Mouse (Mus musculus): Measurements from ENCODE around the gene Ankef1.

The Ankef1 gene

DNA sequence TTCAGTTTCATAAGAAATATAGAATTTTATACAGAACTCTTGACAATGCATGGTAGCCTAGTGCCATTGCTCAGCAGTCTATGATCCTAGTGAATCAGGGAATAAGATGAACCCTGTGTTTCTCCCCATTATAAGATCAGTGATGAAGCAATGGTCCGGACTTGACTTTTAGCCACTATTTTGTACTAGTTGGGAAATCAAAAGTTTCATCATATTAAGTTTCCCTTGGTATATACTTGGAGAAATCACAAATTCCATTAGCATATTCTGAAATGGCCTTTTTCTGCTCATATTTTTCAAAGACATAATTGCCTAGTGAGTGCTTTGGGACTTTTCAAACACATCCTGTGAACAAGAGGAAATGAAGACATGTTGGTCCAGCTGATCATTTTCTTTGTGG is at the start of gene Ankef1:
Gene Ankef1, plus strand, starts transcription at position 260 of the 400 bp plus-strand sequence.
- no peak for DNase-seq

DNA sequence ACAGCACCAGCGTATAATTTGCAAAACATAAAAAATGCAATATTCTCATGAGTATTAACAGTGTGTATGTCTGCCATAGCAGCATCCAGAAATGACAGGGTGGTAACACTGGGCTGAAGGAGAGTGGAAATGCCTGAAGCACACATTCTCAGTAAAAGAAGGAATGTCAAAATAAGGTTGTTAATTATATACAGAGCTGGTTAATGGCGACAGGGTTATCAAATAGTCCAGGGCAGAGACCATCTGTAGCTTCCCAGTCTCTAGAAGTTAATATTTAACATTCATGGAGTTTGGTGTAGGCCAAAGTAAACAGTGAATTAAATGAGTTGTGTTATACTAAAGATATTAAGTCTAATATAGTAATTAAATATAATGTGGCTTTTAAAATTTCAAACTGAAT is 45.2 kb upstream of the Ankef1 start:
- DNase-seq, result no peak

DNA sequence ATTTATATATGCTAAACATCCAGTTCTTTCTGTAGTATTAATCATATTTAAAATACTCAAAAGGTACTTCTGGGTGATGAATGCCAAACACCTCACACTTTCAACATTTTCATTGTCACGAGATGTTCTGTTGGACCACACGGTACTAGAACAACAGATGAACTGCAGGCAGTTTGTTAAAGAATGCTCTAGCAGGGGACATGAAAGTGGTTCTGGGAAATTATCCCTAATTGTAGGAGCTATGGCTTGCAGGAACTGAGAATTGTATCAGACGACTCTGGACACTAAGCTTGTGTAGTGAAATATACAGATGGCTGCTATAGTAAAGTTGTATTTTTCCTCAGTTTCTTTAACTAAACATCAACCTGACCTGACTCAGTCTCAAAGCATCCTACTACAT is 44.8 kb upstream of the Ankef1 start:
- DNase-seq, result no peak

DNA sequence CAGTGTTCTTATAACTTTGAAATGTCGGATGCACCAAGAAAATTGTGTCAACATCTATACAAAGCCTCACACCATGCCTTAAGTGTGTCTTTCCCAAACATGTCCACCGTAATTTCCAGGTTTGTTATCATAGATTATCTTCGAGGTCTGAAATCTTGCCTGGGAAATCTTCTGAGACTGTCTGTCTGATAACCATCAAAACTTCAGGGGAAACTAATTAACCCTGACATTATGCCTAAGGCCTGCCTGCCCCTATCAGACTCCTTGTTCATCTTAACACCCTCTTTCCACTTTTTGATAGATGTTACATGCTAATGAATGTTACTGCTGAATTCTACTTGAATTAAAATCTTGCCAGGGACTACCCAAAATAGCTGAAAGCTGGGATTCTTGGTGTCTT is 24.1 kb upstream of the Ankef1 start:
- no peak for DNase-seq

DNA sequence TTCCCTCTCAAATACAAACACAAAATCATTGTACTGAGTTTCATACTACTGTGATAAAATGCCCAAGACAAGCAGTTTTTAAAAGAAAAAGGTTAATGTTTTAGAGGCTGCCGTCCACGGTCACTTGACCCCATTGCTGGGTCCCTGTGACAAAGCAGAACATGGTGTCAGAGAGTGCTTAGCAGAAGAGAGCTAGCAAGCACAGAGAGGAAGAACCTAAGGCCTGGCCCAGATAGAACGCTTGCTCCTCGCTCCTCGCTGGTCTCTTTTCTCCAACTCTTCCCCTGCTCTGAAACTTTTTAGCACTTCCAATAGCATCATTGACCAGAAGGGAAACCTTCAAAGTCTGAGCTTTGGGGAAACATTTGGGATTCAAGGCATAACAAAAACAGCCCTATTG is 19.4 kb upstream of the Ankef1 start:
- DNase-seq, result no peak

DNA sequence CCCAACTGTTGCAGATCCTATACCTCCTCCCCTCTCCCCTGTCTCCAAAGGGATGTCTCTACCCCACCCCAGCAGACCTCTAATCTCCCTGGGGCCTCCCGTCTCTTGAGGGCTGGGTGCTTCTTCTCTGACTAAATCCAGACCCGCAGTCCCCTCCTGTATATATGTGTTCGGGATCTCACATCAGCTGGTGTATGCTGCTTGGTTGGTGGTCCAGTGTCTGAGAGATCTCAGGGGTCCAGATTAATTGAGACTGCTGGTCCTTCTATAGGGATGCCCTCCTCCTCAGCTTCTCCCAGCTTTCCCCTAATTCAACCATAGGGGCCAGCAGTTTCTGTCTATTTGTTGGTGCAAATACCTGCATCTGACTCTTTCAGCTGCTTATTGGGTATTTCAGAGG is 18.7 kb upstream of the Ankef1 start:
- DNase-seq, result no peak

DNA sequence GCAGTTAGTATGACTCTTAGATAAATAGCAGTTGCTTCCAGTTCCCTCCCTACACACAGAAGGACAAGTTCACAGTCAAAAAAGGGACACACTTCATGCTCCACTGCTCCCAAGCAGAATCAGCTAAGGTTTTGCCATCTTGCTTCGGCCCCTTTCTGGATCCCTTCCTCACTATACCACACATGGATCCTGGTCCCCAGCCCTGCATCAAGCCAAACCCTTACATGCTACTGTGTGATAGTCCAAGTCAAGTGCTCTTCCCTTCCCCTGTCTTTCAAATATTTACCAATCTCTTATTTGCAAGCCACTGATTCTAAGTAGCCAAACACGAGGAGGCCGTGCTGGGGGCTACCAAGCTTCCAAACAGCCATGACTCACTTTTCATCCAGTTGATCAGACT is 16.8 kb upstream of the Ankef1 start:
- no peak for DNase-seq

DNA sequence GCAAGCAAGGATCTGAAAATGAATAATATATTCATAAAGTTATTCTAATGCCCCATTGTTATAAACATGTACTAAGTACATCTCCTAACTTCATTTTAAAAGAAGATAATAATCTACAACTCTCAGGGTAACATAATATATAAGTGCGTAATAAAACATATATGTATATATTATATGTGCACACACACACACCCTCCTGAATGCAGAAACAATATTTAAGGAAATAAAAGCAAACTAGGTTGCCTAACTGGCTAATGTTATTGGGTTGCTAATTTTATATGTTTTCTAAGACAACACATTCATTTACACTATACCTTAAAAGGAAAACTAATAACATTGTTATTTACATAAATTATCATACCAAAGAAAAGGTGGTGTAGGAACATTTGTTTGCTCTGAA is 16.3 kb upstream of the Ankef1 start:
- DNase-seq, result no peak

DNA sequence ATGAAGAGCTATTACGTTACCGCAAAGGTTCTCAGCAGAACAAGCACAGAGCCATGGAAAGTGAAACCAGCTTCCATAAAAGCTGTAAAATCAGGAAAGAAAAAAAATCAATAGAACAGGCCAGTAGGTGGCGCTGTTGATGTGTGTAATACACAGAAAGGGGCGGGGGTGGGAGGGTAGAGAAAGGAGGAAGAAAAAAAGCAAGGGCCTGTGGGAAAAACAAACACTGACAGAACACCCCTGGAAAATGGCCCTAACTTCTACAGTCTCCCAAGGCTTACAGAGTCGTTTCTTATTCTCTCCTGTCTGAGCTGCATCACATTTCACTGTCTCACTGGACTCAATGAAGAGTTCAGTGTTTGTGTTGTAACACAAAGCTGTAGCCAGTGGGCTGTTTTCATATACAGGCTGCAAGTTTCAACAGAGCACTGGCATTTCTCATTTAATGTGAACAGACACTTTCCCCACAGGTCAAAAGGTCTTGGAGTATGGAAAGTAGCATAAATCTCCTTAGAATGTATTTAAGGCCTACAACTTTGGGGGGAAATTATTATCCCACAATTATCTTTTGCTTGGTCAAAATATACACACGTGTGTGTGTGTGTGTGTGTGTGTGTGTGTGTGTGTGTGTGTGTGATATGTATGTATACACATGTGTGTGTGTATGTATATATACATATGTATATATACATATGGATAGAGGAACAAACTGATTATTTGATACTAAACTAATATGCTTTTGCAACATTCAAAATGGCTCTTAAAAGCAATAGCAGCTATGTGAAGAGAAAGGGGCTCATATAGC is 15.7 kb upstream of the Ankef1 start:
- peak; percentile 82 for DNase-seq

DNA sequence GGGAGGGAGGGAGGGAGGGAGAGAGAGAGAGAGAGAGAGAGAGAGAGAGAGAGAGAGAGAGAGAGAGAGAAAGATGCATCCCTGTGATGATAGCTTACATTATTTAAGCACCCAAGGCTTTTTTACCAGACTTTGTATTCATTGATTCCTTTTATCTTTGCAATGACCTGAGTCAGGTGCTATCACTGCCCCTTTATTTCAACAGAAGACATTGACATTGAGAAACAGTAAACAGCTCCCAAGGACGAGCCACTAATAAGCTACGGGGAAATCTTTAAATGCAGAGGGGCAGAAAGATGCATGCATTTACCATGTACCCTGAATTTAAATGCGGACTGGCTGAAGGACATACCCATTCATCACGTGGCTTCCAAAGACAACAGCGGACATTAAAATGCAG is 14.7 kb upstream of the Ankef1 start:
- DNase-seq, result no peak

DNA sequence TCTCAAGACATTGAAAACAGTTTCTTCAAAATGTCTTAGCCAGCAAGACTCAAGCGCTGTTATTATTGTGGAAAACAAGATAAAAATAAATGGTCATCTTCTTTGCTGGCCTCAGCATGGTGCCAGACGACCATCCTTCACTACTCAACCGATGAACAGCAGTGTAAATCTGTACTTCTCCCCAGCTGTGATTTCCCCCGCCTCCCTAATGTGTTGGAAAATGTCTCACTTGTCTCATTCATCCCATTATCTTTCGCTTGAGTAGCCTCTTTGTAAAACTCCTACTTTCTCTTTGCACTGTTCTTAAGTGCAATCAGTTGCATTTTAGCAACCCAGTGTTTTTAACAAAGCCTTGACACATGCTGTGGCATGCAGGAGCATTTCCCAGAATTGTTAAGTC is 9.4 kb downstream of the Ankef1 start:
- no peak for DNase-seq

DNA sequence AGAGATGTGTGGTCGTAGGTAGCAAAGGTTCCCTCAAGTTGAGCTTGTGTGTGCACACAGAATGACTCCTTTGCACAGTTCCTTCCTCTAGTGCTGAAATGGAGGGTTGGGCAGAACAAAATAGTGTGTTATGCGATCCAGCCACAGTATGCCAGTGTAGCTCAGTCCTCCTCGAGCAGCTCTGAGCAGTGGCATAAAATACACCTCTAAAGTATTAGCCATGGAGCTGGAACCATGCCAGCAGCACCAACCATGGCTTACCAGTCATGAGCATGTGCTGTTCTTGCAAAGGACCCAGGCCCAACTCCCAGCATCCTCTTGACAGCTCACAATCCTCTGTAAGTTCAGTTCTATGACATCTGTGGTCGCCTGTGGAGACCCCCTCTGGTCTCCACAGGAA is 10.0 kb downstream of the Ankef1 start:
- DNase-seq, result no peak

DNA sequence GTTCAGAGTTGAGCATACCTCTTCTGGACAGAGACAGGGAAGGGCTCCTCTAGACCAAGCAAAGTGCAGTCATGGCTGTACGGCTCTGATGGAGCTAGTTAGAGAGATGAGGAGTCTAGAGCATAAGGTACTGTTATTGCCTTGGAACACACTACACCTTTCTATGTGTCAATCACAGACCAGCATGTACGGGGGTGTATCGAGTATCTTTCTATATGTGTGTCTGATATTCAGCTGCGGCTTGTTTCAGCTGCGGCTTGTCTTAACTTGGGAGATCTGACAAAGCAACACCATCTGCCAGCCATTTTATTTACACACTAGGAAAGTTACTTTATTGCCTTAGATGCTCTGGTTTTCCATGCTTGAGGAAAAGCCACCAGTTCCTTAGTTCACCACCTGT is 11.1 kb downstream of the Ankef1 start:
- no peak for DNase-seq

DNA sequence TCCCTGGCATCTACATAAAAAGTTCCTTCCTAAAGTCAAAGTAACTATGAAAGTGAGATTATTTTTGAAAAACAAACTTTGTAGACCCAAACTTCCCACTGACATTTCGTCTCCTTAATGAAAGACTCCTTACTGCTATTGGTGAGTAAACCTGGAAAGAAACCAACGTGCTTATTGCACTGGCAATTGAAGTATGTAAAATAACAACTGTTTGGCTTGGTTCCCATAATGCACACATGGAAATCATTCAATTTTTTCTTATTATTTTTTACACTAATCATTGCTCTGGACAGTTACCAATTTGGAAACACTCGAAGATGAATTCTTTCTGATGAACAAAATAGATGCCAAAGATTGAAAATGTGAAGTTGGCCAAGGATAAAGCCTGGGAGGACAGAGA is 12.1 kb downstream of the Ankef1 start:
- no peak for DNase-seq

DNA sequence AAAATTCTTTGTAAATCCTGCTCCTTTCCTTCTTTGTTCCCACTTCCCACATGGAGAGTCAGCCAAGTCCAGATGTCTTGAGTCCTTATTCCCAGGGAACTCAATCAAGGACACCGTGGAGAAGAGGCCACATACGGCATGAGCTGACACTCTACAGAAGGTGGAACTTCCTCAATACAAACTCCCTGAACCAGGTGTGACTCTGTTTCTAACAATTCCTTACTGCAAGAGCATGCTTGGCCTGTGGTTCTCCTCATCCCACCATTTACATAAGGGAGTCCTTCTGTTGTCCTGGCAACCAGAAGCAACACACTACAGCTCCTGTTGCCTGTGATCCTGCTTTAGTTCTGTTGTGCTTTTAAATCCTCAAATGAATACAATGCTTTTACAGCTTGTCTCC is 13.8 kb downstream of the Ankef1 start:
- DNase-seq, result no peak

DNA sequence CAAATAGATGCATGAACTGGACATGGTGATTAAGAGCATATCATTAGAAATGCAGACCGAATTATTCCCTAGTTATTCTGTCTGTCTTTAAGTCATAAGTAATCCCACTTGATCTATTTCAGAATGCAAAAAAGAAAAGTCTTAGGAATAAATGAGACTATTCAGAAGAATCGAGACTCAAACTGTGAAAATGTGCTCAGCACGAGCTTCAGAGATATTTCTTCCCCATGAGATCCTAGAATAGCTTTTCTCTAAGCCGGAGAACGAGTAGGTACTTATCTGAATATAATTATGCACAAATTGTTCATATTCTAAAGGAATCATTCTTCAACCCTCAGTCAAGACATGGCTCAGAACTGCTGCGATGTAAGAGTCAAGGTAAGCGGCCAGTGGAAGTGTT is 27.2 kb downstream of the Ankef1 start:
- no peak for DNase-seq

DNA sequence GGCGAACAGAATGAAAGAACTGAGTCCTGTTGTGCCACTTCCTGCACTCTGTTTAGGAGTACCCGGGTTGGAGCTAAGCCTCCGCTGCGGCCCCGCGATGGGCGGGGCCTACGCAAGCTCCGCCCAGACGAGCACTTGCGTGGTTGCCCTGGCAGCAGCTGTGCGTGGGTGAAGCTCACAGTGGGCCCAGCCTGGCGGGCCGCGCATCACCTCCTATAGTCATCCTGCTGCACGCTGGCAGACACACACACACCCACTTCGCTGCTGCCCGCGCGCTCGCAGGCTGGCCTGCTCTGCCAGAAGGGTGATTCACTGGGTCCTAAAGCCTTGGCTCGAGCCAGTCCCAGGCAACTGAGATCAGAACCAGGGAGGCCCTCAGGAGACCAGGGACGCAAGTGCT is 30.3 kb downstream of the Ankef1 start:
- DNase-seq, result peak; percentile 73

DNA sequence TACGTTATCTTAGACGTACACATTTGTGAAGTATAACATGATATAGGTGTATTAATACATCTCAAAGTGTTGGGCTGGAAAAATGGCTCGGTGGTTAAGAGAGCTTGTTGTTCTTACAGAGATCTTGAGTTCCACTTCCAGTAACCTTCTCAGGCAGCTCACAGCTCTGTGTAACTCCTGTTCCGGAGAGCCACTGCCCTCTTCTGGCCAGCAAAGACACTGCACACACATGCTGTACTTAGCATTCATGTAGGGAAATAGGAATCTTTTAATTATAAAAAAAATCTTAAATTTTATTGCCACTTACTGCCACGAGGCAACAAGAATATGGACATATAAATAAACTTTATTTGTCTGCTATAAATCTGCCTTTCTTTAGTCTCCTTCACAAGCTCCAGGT is 56.3 kb downstream of the Ankef1 start:
- no peak for DNase-seq

DNA sequence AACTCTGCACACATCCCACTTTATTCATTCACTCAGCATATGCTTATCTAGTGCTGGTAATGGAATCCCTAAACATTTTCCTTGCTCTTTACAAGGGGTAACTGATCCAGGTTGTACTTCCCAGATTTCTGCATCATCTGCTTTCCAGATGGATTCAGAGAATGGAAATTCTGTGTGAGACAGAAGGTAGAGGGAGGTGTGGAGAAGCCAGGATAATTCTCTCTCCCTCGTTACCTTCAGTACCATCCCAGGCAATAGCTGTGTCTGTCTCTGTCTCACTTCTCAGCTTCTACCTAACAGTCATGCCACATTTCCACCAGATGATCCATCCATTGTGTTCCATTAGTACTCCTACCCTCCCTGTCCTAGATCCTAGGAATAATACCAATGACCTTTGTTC is 60.6 kb downstream of the Ankef1 start:
- DNase-seq, result no peak

DNA sequence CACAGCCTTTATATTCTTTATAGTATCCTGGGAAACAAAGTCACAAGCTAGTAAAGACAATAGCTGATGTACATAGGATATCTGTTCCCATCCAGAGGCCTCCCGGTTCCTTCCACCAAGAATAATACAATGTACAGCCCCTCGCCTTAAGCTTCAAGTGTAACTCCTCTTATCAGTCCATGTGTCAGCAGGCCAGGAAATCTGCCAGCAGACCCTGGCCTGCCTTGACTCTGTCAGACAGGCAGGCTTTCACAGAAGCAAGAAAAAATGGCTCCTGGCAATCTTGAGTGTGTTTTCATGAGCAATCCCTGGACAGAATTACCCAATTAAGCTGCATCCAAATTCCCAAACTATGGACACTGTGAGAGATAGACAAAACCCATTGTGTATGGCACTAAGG is 69.1 kb downstream of the Ankef1 start:
- DNase-seq, result no peak

DNA sequence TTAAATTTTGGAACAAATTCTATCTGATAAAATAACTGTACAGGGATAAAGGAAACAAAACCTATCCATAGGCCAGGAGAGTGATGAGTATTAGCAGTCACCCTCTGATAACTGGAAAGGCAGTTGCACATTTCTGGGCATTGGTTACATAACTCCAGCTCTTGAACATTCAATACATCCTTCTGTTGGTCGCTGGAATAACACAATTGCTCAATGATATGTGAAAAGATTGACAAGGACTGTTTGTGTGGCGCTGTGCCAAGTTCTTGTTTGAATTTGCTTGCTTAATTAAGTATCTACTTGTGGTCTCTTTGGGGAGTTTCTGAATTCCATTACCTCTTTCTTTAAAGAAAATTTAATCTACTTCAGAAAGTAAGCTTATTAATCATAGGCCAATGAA is 81.1 kb downstream of the Ankef1 start:
- peak; percentile 60 for DNase-seq

DNA sequence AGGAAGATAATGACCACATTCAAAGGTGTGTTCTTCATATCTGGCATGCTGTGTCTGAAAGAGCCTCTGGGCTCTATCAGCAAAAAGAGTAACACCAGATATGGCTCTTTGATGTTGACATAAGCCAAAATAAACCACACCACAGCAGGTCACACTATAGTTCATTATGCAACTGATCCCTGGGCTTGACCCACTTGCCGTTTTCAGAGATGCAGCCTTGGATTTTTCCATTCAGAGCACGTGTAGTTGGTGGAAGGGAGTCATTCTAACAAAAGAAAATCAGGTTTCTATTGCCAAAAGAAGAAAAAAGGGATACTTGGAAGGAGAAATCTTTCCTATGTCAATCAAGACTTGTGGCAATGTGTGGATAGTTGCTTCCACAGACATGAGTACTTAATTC is 87.1 kb downstream of the Ankef1 start:
- no peak for DNase-seq

DNA sequence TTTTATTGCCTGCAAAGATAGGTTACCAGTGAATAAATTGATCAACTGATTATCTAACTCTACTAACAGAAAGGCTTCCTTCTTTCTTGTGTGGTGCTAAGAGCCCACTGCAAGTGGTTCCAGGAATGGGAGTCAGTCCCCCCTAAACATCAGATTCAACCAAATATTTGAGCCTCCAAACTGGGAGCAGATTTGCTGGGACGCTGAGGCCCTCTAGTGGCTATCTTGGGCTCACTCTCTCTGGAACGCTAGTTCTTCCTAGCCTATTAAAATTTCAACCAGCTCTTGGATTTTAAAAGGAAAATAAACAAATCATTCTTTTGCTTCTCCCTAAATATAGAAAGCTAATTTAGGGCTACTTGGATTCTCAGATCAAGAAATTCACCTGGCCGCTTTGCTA is 94.7 kb downstream of the Ankef1 start:
- DNase-seq, result peak; percentile 38

DNA sequence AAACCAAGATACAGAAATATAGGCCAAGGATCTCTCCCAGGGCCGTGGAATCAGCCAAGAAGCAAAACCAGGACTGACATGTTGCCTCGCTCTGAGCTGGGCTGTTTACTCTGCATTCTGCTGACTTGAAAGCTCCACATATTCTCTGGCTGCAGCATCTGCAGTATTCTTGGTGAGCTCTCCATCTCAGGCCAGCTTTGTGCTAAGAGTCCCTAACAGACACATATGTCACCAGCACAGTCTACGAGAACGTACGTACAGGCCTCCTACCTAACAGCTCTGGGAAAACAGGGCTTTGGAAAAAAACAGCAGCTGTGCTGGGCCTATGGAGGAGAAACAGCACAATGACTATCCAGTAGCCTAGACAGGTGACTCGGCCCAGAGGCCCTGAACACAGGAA is 97.0 kb downstream of the Ankef1 start:
- no peak for DNase-seq

DNA sequence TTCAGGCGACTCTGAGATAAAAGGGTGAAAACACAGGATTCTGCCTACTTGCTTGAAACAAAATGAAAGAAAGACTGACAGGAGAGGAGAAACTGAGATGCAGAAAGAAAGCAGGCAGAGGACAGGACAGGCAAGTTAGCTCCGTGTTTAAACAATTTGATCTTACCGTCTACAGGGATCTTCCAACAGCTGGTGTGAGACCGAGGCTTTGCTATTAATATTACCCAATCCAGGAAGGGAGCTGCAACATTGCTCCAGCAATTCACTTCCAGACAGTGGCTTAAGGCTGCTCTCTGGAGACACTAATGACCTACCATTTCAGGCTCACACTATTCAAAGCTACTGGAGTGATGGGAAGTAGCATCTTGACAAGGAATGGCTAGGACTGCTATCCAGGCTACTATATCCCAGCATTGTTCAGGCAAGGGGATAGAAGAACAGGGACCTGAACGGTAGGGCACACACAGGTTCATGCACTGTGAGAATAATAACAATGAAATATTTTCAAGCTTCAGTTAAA is 99.0 kb downstream of the Ankef1 start:
- DNase-seq, result no peak
